Mouse (Mus musculus) ES-E14 (cell line): ENCODE results near the gene Map2k7. TPM values are rescaled to one million over a fixed set of nuclear protein-coding genes. Genes with fewer than 3 reads are reported as not detected.

Experiments
- DNase-seq: peaks from one replicate; pipeline ENCODE4 v3.0.0-alpha.2; 2013; ENCODE audit warnings: low read depth, low spot score
- H3K27ac ChIP-seq: 2 replicates; pipeline ENCODE4 v1.5.1; 2012; ENCODE audit warnings: low read depth, mild to moderate bottlenecking, low read length, moderate library complexity, mixed read lengths; ENCODE audit not compliant: poor library complexity, insufficient read depth, severe bottlenecking
- H3K36me3 ChIP-seq: 2 replicates; pipeline ENCODE4 v1.6.1; 2012; ENCODE audit warnings: mild to moderate bottlenecking, low read length, moderate library complexity, mixed read lengths; ENCODE audit not compliant: control insufficient read depth, poor library complexity, insufficient read depth, severe bottlenecking
- H3K4me1 ChIP-seq, 2 experiments: fragments of 150-350 bp in 1 of 2; sonication (generic) in 1 of 2; 2 replicates each; pipeline ENCODE4 v1.6.1; 2012; ENCODE audit warnings: low read length in 2 of 2, mild to moderate bottlenecking in 1 of 2, mixed read lengths in 1 of 2; ENCODE audit not compliant: control insufficient read depth in 2 of 2, insufficient read depth in 2 of 2, poor library complexity in 1 of 2
- H3K4me3 ChIP-seq, 2 experiments: fragments of 150-350 bp in 1 of 2; sonication (generic) in 1 of 2; 2 replicates each; pipeline ENCODE4 v1.5.1; 2012; ENCODE audit warnings: low read length in 2 of 2, low read depth in 1 of 2, mild to moderate bottlenecking in 1 of 2, mixed read lengths in 1 of 2; ENCODE audit not compliant: insufficient read depth in 1 of 2, poor library complexity in 1 of 2, severe bottlenecking in 1 of 2
- H3K9ac ChIP-seq: 2 replicates; pipeline ENCODE4 v1.6.1; 2012; ENCODE audit warnings: low read depth, mild to moderate bottlenecking, low read length, mixed read lengths; ENCODE audit not compliant: poor library complexity, insufficient read depth, severe bottlenecking
- H3K9me3 ChIP-seq: fragments of 150-350 bp; sonication (generic); 2 replicates; pipeline ENCODE4 v1.6.1; 2012; ENCODE audit warnings: low read depth, mild to moderate bottlenecking, low read length; ENCODE audit not compliant: control insufficient read depth, insufficient read depth
- CHD2 ChIP-seq: IDR thresholded peaks from 2 replicates; pipeline ENCODE4 v1.6.1; 2014; ENCODE audit warnings: mild to moderate bottlenecking, low read depth, low read length, inconsistent platforms
- HCFC1 ChIP-seq: IDR thresholded peaks from 2 replicates; pipeline ENCODE4 v1.6.1; 2012; ENCODE audit warnings: low read length, inconsistent platforms, borderline replicate concordance; ENCODE audit not compliant: insufficient read depth
- MAFK ChIP-seq: IDR thresholded peaks from 2 replicates; pipeline ENCODE4 v1.6.1; 2014; ENCODE audit warnings: mild to moderate bottlenecking, low read depth, low read length, inconsistent platforms; ENCODE audit not compliant: insufficient read depth
- ZC3H11A ChIP-seq: IDR thresholded peaks from 2 replicates; pipeline ENCODE4 v1.6.1; 2012; ENCODE audit warnings: low read depth, mild to moderate bottlenecking, inconsistent platforms, low read length, borderline replicate concordance
- ZNF384 ChIP-seq: IDR thresholded peaks from 2 replicates; pipeline ENCODE4 v1.6.1; 2012; ENCODE audit warnings: low read depth, low read length, inconsistent platforms
- in situ Hi-C, 2 experiments: fragments of 600-800 bp; cut with MboI; formaldehyde crosslinking; loops; one replicate each; pipeline ENCODE4 v1.15.1; 2025; ENCODE audit warnings: low sequenced_read_pairs in 2 of 2, inconsistent platforms in 1 of 2; ENCODE audit not compliant: unreplicated experiment in 2 of 2
- total RNA-seq: library from RNA; depleted of rRNA; stranded (reverse); fragments of 300-350 nt; gene quantifications from 2 replicates; pipeline ENCODE4 v1.2.3, GENCODE M21; 2012

The Map2k7 gene
- total RNA-seq, 1 experiment = 22.0 TPM

DNA sequence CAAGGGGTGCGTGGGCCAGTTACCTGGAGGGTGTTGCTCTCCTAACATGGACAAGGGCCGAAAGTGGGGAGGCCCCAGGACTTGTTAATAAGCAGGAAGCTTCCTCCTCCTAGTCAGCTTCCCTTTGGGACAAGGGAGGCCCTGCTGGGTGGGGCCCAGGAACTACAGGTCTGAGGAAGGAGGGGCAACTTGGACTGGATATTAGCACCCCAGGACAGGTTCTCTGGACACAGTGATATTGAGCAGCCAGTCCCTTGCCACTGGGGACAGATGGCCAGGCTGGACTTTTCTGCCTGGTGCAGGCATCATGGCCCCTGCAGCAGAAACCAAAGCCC is 31.6 kb upstream of the Map2k7 start:
- Histone ChIP-seq H3K9ac (no peak overlapping the region), H3K4me3 (no peak overlapping the region), H3K9me3 (0 out of 2 replicates have a peak, but pooled peaks cover 1% of the 10 kb centered on the region), H3K4me1 (peaks cover 0 to 2% of the 10 kb centered on the region in 2 experiments; a peak in 1 of 4 replicates), H3K27ac (no peak overlapping the region), H3K36me3 (no peaks in the 10 kb centered on the region)
- TF ChIP-seq HCFC1 (no peak), MAFK (no peak), CHD2 (no peak), ZNF384 (no peak), ZC3H11A (no peak)
- no peak for DNase-seq
- in situ Hi-C loops = no loop called here

DNA sequence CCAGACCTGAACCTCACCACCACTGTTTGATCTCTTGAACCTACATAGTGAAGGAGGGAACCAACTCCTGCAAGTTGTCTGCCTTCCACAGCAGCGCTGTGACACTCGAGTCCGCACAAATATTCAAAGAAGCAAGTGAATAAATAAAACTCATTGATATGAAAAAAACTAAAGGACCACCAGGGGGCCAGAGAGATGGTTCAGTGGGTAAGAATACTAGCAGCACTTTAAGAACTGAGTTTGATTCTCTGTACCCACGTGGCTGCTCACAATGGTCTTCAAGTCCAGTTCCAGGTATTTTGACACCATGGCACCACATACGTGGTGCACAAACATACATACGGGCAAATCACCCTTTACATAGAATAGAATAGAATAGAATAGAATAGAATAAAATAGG is 27.4 kb upstream of the Map2k7 start:
- H3K9ac ChIP-seq = no peak overlapping the region
- H3K36me3 ChIP-seq = no peaks in the 10 kb centered on the region
- no peak overlapping the region for H3K27ac ChIP-seq
- no peak for DNase-seq
- H3K4me1 ChIP-seq = peaks cover 0 to 14% of the 10 kb centered on the region in 2 experiments; a peak in 3 of 4 replicates
- no peak overlapping the region for H3K4me3 ChIP-seq
- no peak for TF ChIP-seq HCFC1
- no peak for TF ChIP-seq ZNF384
- TF ChIP-seq MAFK = no peak
- H3K9me3 ChIP-seq = 0 out of 2 replicates have a peak, but pooled peaks cover 1% of the 10 kb centered on the region
- in situ Hi-C loops = no loop called here

DNA sequence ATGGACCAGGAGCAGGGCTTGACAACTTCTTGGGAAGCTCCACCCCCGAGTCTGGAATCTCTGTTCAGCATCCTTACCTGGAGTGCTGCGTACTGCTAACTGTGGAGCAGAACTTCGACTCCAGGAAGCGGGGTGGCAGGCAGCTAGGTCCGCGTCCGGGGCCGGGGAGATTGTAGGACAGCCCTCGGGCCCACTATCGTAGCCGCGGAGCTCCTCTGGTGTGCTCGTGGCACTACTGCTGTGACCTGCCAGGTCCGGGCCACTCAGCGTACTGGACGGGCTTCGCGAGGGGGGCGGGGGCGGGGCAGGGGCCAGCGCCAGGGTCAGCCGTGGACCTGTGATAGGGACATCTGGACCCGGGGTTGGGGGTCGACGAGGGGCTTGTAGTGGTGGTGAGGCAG is 25.7 kb upstream of the Map2k7 start:
- peaks cover 2 to 17% of the 10 kb centered on the region in 2 experiments; a peak in 3 of 4 replicates for H3K4me1 ChIP-seq
- in situ Hi-C loops = no loop called here
- TF ChIP-seq MAFK = no peak
- no peak for TF ChIP-seq HCFC1
- no peak for TF ChIP-seq CHD2
- no peak for TF ChIP-seq ZC3H11A
- no peak for TF ChIP-seq ZNF384
- H3K4me3 ChIP-seq = peak overlapping the region; percentile 59 to 64
- DNase-seq = no peak
- no peak overlapping the region for H3K9ac ChIP-seq
- H3K9me3 ChIP-seq = 0 out of 2 replicates have a peak, but pooled peaks cover 1% of the 10 kb centered on the region
- H3K36me3 ChIP-seq = no peaks in the 10 kb centered on the region
- no peak overlapping the region for H3K27ac ChIP-seq

DNA sequence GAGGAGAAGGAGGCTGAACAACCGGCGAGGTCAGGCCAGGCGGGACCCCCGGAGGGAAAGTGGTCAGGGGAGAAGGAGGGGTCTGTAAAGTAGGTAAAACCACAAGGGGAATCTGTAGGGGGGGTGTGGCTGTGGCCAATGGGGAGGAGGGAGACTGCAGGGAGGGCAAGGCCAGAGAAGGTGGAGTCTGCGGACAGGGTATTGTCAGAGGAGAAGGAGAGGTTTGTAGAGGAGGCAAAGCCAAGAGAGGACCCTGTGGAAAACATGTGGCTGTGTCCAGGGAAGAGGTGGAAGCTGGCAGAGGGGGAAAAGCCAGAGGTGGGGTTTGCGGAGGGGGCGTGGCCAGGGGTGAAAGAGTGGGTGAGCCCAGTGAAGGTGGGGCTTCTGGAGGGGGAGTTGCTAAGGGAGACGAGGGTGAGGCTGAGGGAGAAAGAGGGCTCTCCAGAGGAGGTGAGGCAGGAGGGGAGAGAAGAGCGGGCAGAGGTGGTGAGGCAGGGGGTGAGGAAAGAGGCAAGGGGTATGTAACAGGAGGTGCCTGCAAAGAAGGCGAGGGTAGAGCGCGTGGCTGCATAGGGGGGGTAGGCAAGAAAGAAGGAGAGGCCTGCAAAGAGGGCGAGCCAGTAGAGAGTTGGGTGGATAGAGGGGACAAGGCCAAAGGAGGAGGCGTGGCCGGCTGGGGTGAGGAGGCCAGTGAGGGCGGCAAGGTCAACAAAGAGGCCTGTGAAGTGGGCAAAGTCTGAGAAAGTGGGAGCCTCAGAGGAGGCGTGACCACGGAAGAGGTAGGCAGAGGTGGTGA is 25.1 kb upstream of the Map2k7 start:
- TF ChIP-seq CHD2 = no peak
- TF ChIP-seq ZC3H11A = no peak
- TF ChIP-seq MAFK = no peak
- no peak for TF ChIP-seq HCFC1
- TF ChIP-seq ZNF384 = no peak
- Histone ChIP-seq H3K9ac (peak overlapping the region; percentile 42; the same call in 1 of the 2 replicates), H3K4me3 (peak overlapping the region; percentile 59 to 64), H3K36me3 (no peaks in the 10 kb centered on the region), H3K27ac (no peak overlapping the region), H3K4me1 (peaks cover 2 to 17% of the 10 kb centered on the region in 2 experiments; a peak in 3 of 4 replicates), H3K9me3 (0 out of 2 replicates have a peak, but pooled peaks cover 1% of the 10 kb centered on the region)
- in situ Hi-C loops = no loop called here
- peak; percentile 28 for DNase-seq
